Mouse (Mus musculus): ENCODE data around the gene Poldip3. TPM values are rescaled to one million over a fixed set of nuclear protein-coding genes. Genes with fewer than 3 reads are reported as not detected.
"Not testable (repeated sequence)": the region's sequence is repeated elsewhere in the genome, so short reads cannot be mapped to it uniquely, and the experiment has no call there.

Gene Poldip3
- total RNA-seq, 2 experiments from 2014 or later, result 106 to 108 TPM

DNA sequence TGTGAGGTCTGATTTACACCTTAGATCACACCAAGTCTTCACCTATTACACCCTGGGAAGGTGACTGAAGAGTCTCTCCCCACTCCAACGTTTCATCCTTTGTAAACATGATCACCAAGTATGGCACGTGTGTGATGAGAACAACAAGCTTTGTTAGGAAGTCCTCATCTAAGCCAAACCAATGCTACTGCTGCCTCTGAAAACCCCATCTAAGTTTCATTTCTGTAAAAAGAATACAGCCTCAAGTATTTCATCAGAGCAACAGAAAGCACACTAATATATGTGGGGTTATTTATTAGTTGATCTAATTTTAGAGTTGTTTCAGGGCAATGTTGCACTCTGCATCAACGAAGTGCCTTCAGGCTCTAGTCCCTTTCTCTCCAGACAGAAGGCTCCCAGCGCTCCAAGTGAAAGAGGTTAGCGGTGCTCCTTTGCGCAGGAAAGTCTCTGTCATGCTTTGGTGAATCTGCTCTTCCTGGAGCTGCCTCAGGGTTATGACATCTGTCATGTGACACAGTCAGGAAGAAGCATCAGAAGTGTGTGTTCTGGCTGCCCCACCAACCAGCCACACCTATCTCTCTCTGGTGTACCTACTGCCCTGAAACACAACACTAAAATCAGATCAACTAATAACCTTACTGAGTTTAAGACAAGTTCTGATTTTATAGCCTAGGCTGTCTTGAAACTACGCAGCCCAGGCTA, 19.5 kb downstream of the Poldip3 start:
- DNase-seq, result no peak

DNA sequence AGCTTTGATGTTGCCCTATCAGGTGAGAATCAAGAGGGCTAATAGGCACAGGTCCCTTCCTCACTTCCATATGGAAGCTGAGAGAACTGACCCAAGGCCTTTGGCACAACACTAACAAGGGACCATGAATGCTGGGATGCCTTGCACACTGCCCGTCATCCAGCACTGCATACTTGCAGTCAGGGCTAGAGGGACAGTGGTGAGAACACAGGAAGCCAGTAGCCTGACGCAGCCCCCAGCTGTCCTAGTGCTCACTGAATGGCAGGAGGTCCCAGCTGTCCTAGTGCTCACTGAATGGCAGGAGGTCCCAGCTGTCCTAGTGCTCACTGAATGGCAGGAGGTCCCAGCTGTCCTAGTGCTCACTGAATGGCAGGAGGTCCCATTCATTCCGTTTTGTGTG, 22.1 kb downstream of the Poldip3 start:
- not testable (repeated sequence) for DNase-seq

DNA sequence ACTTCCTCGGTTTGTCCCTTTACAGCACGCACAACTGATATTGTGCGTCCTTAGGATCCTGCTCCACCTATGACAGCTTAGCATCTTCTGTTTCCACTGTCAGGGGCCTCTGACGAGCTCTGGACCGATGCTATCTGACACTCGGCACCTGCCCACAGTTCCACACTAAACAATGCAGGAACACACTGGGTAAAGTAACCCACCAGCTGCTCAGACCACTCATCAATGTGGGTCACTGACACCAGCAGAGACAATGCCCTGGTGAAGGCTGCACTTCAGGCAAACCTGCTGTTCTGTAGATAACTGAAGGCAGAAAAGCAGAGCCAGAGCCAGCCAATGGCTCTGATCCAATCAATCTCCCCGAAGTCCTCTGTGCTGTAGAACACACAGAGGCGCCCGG, 22.6 kb downstream of the Poldip3 start:
- no peak for DNase-seq

DNA sequence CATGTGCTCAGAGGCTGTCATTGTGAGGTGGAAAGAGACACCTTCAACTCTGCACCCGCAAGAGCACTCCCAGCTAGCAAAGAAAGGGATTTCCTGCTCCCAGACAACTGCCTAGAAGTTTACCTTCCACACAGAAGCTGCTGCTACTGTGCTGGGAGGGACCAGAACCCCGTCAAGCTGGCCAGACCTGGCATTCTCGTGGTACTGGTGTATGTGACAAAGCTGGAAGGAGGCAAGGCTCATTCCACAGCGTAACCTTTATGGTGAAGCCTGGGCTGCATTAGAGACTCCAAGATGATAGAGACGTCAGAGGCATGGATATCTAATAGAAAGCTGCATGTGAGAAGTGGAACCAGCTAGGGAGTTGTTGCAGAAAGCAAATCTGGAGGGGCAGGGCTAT, 24.6 kb downstream of the Poldip3 start:
- DNase-seq, result no peak

DNA sequence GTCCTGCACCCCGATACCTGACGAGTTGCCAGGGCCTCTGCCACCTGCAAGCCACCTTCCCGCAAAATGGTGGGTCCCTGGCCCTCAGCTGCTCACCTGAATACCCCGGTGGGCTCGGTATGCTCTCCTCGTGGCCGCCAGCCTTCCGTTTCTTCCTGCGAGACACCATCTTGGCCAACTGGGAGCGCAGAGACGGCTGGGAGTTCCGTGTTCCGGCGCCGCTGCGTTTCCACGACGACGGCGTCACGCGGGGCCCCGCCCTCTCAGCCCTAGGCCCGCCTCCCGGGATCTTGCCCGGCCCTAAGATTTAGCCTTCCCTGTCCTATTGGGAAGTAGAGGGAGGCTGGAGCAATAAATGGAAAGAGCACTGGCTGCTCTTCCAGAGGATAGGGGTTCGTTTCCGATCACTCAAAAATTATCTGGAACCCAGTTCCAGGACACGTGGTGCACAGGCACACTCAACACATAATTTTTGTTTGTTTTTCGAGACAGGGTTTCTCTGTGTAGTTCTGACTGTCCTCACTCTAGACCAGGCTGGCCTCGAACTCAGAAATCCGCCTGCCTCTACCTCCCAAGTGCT, 26.5 kb downstream of the Poldip3 start, which contains the start of gene Rrp7a:
Rrp7a (minus strand) TSS at position 236 of the 580 bp plus-strand sequence.
- peak; percentile 97 to 98 for DNase-seq

DNA sequence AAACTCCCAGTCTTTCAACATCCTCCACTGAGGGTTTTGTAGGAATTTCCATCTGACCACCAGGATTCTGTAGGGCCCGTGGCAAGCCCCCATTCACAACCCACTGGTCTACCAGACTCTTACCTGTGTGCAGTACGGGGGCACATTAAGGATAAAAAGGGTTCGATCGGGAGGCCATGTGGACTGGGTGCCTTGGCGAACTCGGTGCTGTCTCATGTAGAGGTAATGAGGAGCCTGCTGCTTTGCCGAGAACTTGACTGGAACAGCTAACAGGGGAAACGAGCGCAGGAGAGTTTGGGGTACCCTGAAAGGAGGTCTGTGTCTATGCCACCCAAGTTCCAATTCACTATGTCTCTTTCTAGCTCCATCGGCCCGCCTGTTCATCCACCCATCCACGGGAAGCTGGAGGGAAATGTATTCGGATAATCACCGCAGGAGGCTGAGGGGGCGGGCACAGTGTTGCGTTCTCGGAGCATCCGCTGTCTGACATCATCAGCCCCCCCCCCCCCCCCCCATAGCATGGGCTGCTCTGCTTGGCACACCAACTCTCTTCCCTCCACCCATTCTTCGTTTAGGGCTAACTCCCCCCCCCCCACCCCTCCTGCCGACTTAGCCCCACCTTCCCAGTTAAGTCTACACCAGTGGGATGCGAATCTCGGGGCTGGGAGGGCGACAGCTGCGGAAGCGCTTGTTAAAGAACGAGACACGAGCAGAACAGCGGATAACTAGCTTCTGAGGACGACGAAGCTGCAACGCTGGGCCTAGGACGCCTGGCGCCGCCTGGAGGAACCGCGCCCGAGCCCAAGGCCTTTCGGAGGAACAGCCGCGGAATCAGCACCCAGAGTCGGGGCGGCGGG, 27.2 kb downstream of the Poldip3 start:
- peak; percentile 58 to 73 for DNase-seq

DNA sequence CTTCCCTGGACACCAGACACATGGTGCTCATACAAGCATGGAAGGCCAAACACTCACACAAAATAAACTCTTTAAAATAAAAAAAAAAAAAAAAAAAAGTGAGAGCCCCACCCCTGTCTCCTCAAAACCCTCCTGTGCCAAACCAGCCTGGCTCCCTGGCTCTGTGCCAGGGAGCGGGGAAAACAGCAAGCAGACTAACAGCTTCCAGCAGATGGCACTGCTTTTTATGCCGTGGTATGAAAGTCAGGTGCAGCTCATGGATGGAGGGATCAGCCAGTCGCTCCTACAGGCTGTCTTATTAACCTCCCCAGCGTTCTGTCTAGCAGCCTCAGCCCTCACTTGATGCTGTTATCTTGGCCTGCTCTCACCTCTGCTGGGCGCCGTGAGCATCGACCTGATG, 30.8 kb downstream of the Poldip3 start:
- peak; percentile 53 to 64 for DNase-seq

DNA sequence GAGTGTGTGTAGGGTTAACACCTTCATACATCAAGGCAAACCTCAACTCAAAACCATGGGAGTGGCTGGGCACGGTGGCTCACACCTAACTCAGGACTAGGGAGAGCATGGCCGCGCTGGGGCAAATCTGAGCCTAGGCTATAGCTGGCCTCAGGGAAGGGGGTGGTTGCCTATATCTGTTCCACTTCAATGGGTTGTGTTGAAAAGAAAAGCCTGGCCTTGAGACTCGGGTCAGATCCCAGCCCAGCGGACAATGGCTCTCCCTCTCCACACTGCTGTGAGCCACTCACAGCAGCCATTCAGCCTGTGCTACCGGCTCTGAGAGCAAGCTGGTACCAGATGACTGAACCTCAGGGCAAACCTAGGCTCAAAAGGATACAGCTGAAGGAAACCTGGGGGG, 34.1 kb downstream of the Poldip3 start:
- DNase-seq, result no peak

DNA sequence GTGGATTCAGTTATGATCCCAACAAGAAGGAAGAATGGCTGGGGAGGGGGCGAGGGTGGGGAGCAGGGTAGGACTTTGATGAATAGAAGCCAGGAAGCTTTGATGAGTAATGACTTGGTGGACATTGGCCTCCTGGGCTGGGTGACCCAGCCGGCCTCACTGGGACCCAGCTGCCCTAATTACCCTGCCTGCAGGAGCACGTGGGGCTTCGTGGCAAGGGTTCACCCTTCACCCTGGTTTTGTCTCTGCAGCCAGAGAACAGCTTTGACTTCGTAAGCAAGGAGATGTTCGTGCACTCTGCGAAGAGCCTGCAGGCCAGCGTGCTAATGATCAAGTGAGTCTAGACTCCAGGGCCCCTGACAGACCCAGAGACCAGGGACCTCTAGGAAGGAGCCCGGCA, 35.1 kb downstream of the Poldip3 start:
- DNase-seq, result no peak

DNA sequence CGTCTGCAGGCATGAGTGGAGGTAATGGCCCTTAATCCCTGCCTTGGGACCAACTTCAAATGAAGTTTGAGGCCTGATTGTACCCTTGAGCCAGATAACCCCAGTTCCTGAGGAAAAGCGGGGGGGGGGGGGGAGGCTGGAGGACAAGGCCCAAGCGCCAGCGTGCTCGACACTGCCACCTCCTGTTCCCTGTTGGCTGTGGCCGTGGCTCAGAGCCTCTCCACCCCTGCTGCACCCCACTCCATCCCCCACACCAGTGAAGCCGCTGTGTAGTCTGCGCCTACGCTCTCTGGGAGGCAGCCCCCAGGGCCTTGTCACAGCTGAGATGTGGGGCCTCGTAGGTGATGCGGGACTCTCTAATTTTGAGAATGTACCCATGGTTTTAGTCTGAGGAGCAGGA, 36.3 kb downstream of the Poldip3 start:
- DNase-seq, result peak; percentile 84 to 90

DNA sequence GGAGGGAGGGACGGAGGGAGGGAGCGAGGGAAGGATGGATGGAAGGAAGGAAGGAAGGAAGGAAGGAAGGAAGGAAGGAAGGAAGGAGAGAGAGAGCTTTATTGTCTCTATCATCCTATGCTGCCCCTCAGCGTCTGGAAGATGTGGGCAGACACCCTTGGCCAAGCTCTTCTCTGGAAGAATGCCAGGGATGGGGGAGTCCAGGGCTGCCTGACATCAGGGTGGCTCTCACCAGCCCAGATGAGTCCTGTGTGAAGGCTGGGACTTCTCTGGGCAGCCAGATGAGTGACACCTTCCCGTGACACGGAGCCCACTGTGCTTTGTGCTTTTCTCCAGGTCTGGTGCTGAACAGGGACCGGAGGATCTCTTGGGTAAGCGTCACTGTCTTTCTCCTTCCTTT, 37.3 kb downstream of the Poldip3 start:
- DNase-seq, result no peak

DNA sequence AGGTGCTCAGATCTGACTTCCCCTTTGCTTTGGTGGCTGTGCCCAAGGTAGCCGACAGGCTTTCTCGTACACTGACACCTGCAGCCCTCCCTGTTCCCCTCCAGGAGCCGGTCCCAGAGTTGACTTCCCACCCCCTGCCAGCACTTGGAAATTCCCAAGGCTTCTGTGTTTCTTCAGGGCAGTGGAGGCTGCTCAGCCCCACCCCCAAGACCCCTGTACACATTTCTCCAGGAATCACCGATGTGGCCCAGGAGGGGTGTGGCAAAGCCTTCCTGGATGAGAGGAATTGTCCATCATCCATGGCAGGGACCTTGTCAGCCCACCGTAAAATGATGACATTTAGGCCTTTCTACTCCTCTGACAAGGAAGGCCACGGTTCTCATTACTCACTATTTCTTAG, 37.9 kb downstream of the Poldip3 start:
- peak in 1 of 2 experiments; percentile 20 for DNase-seq

DNA sequence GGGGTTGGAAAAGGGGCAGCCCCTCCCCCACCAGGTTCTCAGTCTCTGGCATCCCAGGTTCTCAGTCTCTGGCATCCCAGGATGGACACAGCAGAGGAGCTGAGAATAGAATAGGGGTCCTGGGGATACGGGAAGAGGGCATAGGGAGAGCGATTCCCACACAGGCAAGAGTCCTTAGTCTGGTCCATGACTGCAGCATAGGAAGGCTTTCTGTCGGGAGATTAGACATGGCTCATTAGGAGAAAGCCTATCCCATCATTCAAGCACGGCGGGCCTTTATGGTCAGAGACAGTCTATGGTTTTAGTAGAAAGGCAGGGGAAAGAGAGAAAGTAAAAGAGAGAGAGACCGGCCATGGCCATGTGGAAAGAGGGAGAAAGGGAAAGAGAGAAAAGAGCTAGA, 41.4 kb downstream of the Poldip3 start:
- DNase-seq, result no peak

DNA sequence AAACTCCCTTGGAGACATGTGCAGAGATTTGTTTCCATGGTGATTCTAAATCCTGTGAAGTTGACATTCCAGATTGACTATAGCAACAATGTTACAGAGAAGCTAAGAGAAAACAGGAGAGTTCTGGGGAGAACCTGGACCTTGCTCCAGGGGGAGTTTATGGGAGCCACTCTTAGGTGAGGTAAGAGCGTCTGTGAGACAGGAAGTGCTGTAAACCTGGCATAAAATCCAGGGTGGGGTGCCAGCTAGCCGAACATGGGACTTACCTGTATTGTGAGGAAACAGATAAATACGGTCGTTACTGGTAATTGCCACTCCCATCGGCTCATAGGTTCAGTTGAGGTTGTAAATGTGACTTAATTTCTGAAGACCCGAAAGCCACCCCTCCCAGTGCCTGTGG, 42.8 kb downstream of the Poldip3 start:
- DNase-seq, result no peak

DNA sequence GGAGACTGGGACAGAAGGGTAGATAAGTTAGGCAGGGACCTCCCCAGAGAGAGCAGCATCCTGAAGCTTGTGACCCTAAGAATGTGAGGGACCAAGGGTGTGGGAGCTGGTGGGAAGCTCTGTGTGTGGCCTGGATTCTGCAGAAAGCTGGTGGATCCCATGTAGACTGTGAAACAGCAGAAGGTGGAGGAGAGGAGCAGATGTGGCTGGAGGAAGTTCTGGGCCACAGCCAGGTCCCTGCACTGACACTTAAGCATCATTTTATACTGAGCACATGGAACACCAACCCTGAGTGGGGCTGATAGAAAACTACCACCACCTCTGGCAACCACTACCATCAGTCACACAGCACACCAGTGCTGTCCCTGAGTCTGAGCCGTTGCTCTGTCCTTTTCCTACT, 46.1 kb downstream of the Poldip3 start:
- DNase-seq, result no peak

DNA sequence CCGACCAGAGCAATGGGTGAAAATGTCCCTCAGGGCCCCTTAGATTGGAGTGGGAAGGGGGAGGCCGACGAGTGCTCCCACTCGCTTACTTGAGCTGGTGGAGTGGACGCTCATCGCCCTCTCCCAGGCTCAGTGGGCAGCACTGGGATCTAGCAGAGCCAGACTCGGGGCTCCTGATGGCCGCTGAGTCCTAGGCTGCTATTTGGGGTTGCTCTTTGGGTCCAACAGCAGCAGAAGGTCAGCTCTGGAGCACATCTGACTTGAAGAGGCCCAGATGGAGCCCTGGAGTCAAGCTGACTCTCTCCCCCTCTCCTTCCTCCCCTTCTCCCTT, 48.9 kb downstream of the Poldip3 start:
- DNase-seq, result no peak

DNA sequence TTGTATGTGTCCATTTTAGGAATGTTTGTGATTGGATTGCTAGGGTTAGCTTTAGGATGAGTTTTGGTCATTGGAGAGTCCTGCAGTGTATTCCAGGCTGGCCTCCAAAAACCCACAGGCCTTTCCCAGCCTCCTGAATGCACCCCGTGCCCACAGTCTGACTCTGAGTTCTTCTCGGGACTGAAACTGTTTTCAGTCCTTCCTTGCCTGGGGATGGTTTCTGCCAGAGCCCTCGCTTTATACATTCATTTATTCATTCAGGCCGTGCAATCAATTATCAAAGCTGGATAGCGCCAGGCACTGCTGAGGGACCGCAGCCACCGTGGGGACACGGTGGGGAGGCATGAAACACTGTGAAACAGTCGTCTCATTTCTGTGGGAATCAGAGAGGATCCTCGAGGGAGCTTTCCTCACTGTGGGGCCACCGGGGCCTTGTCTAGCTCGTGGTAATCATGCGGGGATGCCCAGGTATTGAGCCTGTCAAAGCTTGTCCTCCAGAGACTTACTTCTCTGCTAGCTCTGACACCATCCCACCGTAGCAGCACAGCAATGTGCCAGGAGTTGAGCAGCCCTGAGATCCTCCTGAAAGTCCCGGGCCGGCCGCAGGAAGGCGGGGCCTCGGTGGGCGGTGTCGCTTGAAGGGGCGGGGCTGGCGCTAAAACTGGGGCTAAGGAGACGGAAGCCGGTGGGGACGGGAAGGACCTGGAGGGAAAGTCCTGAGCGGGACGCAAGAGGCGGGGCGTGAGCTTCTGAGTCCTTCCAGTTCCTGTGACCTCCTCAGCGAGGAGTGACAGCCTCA, 49.5 kb downstream of the Poldip3 start:
- DNase-seq, result peak; percentile 97 to 98

DNA sequence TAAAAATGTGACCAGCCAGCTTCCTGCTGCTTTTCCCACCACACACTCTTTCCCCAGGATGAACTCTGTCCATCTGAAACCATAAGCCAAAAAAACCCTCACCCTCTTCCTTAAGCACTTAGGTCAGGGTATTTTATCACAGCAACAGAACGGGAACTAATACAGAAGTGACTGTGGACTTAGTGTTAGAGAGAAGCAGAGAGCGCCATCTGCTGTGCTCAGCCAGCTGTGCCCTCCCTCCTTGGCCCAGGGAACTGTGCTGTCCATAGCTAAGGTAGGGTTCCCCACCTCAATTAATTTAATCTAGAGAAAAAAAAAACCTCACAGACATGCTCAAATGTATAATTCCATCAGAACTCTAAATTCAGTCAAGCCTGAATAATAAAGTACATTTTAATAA, 53.2 kb downstream of the Poldip3 start:
- DNase-seq, result no peak

DNA sequence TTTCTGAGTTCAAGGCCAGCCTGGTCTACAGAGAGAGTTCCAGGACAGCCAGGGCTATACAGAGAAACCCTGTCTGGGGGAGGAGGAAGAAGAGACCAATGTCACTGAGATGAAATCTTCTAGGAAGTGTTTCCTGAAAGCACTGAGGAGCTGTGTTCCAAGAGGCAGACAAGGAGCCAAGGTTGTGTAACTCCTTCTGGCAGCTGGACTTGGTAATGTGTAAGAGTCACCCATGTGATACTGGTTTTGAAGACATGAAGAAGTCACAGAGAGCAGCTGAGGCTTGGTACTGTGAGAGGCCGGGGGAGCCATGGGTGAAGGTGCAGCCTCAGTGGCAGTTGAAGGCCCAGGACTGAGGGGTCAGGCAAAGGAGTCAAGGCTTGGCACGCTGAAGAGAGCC, 55.5 kb downstream of the Poldip3 start:
- DNase-seq, result peak in 1 of 2 experiments; percentile 29

DNA sequence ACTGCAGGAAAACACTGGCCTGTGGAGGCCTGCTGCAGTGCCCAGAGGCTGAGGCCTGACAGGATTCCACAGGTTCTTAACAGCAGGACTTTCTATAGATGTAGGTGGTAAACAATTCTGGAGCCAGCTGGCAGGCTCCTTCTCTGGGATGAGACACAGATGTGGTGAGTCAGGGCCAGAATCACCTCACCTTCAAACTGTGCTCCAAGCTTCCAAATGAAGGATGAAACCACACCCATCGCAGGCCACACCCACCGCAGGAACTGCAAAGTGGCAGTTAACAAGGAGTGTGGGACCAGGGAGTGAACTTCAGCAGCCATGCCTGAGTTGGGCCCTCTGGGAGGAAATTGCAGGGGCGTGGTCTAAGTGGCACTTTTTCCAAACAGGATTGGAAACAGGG, 58.3 kb downstream of the Poldip3 start:
- no peak for DNase-seq

DNA sequence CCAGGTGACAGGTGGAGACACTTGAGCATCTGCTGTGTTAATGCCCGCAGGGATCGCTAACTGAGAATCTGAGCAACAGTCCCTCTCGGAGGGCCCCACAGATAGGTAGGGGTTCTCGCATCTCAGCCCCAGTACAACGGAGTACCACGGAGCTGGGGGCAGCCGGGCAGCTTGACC, 59.9 kb downstream of the Poldip3 start, which contains the start of gene Serhl:
Serhl (plus strand) TSS at position 78 of the 177 bp plus-strand sequence.
- no peak for DNase-seq

DNA sequence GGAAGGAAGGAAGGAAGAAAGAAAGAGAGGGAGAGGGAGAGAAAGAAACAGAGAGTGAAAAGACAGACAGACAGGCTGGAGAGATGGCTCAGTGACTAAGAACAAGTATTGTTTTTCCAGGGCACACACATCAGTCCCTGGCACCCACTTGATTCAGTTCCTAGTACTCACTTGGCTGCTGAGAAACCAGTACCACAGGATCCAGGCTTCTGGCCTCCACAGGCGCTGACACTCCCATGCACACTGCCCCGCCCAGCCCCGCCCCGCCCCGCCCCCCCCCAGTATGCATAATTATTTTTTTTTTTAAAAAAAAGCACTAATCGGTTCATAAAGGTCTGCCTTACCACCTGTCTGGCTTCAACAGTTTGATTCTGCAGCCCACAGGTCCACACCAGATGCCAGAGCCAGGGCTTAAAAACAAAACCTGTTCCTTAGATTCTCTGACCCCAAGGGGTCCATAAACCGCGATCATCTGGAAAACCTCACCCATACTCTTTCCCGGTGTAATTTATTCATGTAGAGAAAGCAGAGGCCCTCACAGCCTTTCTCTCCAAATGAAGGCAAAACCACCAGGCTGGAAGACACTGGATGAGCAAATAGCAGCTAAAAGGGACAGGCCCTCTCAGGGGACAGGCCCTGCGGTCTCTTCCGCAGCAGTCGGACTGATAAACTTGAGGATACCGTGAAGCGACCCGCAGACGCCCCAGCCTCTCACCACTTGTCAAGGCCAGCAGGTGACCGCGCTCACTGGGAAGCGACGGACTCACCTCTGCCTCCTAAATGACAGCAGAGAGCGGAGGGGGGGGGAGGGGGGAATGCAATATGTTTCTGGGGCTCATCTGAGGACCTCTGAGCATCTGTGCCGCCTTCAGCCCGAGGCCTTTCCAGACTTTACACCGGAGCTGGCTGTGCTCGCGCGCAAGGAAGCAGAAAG, 60.4 kb downstream of the Poldip3 start:
- DNase-seq, result no peak
